Mouse (Mus musculus) heart, postnatal 0 days (tissue): ENCODE data around the gene Myo1b.

Source experiments
- CTCF ChIP-seq: IDR thresholded peaks from 2 replicates; pipeline ENCODE4 v1.5.1; 2016; ENCODE audit warnings: antibody characterized with exemption, control low read depth, low read depth
- EP300 ChIP-seq: IDR thresholded peaks from 2 replicates; pipeline ENCODE4 v1.6.1; 2016; ENCODE audit warnings: antibody characterized with exemption, low read depth

DNA sequence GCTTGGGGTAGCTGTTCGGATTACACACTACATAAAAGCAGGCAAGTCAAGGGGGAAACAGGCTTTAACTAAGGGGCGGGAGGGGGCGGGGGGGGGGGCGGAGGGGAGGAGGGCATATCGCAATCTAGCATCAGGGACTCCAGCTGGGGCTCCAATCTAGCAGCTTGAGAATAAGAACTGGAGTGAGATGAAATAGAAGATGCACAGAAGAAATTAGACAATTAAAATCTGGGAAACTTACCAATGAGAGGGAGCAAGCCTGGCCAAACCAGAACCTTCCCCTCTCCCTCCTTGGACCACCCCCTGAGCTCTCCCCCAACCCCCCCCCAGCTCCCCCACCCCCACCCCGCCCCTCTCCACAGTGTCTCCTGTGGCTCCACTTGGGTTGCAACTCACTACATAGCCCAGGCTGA lies 18.7 kb downstream of the Myo1b start:
- no peak for TF ChIP-seq CTCF
- TF ChIP-seq EP300 = no peak
